Mouse (Mus musculus) CH12.LX (cell line): ENCODE results near the gene Zfp618.

Experiments
- CTCF ChIP-seq, 2 experiments: IDR thresholded peaks in 1 of 2; conservative IDR thresholded peaks in 1 of 2; 2 replicates each; pipeline ENCODE4 v1.5.1; 2011 to 2012; ENCODE audit warnings: low read depth in 2 of 2, low read length in 2 of 2, improper control_type of control experiment in 1 of 2, inconsistent platforms in 1 of 2, mild to moderate bottlenecking in 1 of 2, moderate library complexity in 1 of 2
- EP300 ChIP-seq: IDR thresholded peaks from 2 replicates; pipeline ENCODE4 v1.6.1; 2011; ENCODE audit warnings: low read length, improper control_type of control experiment
- HCFC1 ChIP-seq: IDR thresholded peaks from 2 replicates; pipeline ENCODE4 v1.6.1; 2012; ENCODE audit warnings: low read depth, mild to moderate bottlenecking, inconsistent platforms, low read length, improper control_type of control experiment
- IRF4 ChIP-seq: IDR thresholded peaks from 2 replicates; pipeline ENCODE4 v1.6.1; 2014; ENCODE audit warnings: low read depth, mild to moderate bottlenecking, inconsistent platforms, low read length, improper control_type of control experiment
- JUND ChIP-seq: conservative IDR thresholded peaks from 2 replicates; pipeline ENCODE4 v1.6.1; 2011; ENCODE audit warnings: low read depth, low read length, improper control_type of control experiment
- MAFK ChIP-seq: IDR thresholded peaks from 2 replicates; pipeline ENCODE4 v1.6.1; 2011; ENCODE audit warnings: low read length, improper control_type of control experiment; ENCODE audit not compliant: insufficient replicate concordance
- MAX ChIP-seq: IDR thresholded peaks from 2 replicates; pipeline ENCODE4 v1.6.1; 2011; ENCODE audit warnings: low read length, improper control_type of control experiment
- MAZ ChIP-seq: IDR thresholded peaks from 2 replicates; pipeline ENCODE4 v1.6.1; 2012; ENCODE audit warnings: low read depth, mild to moderate bottlenecking, inconsistent platforms, low read length, improper control_type of control experiment, moderate library complexity
- NELFE ChIP-seq: IDR thresholded peaks from 2 replicates; pipeline ENCODE4 v1.6.1; 2011; ENCODE audit warnings: low read depth, low read length, improper control_type of control experiment
- POLR2A ChIP-seq: IDR thresholded peaks from 2 replicates; pipeline ENCODE4 v1.6.1; 2011; ENCODE audit warnings: low read depth, mild to moderate bottlenecking, improper control_type of control experiment, low read length
- POLR2AphosphoS2 ChIP-seq: IDR thresholded peaks from 2 replicates; pipeline ENCODE4 v1.6.1; 2011; ENCODE audit warnings: low read depth, low read length, improper control_type of control experiment
- TBP ChIP-seq: conservative IDR thresholded peaks from 2 replicates; pipeline ENCODE4 v1.6.1; 2011; ENCODE audit warnings: low read depth, low read length, improper control_type of control experiment
- ZC3H11A ChIP-seq: IDR thresholded peaks from 2 replicates; pipeline ENCODE4 v1.6.1; 2012; ENCODE audit warnings: low read depth, mild to moderate bottlenecking, inconsistent platforms, low read length, improper control_type of control experiment
- ZNF384 ChIP-seq: IDR thresholded peaks from 2 replicates; pipeline ENCODE4 v1.6.1; 2012; ENCODE audit warnings: low read depth, low read length, improper control_type of control experiment, inconsistent platforms

GRCm38 (mm10) chr4:63038937-63039336 is 73.6 kb downstream of the Zfp618 start:
- no peak for TF ChIP-seq MAX
- no peak for TF ChIP-seq HCFC1
- TF ChIP-seq CTCF (conservative IDR thresholded peaks at IDR 0.05 in 1 of 2, IDR thresholded peaks at IDR 0.05 in 1 of 2; ENCODE audit: low read depth in 2 of 2, low read length in 2 of 2) = no peak
- no peak for TF ChIP-seq IRF4
- no peak for TF ChIP-seq POLR2A
- TF ChIP-seq ZC3H11A = no peak
- TF ChIP-seq ZNF384 = no peak
- TF ChIP-seq MAFK = no peak
- TF ChIP-seq NELFE = no peak
- TF ChIP-seq EP300 = no peak
- TF ChIP-seq JUND = no peak
- TF ChIP-seq POLR2AphosphoS2 = no peak
- no peak for TF ChIP-seq TBP
- no peak for TF ChIP-seq MAZ
